Comparison of ENCODE assay signal across 10 mouse cellular contexts in the genomic region with DNA sequence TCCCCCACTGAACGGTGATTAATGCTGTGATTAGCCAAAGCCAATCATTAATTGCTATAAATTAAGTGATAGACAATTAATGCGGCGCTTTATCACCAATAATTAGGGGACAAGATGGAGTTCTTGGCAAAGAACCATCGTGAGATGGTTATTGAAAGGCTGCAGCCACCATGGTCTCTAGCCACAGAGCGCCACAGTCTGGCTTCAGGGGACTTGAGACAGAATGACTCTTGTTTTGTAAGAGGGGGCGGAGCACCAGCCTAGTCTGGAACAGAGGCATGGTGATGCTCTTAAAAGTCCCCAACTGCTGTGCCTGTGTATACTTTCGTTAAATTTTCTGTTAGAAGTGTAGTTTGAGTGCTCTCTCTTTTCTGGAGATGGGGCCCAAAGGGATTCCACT.
"Had no signal": no experiment of that assay in that cellular context is flagged by ENCODE, and none has a peak within 500 bp of the region (broad histone marks: within the 10 kb centered on the region; RNA-seq: fewer than 3 reads in every experiment).

No protein-coding gene starts in this region.

- H3K27ac ChIP-seq: kidney, embryonic 15.5 days; limb, embryonic 10.5 days; liver, embryonic 12.5 days; neural tube, embryonic 15.5 days had no signal

- H3K27me3 ChIP-seq: kidney, embryonic 15.5 days; liver, embryonic 12.5 days; neural tube, embryonic 15.5 days had no signal

- DNase-seq: kidney, adult 2 months; kidney, postnatal 14 days; right cerebral cortex, adult 18-20 months; right cerebral cortex, postnatal 25 days; thymus, postnatal 36 days had no signal

- ATAC-seq: intestine, embryonic 16.5 days; liver, embryonic 12.5 days had no signal

- H3K9ac ChIP-seq: kidney, embryonic 15.5 days; liver, embryonic 12.5 days; neural tube, embryonic 15.5 days had no signal

- H3K4me2 ChIP-seq: kidney, embryonic 15.5 days; liver, embryonic 12.5 days; neural tube, embryonic 15.5 days had no signal

- H3K9me3 ChIP-seq: kidney, embryonic 15.5 days; limb, embryonic 10.5 days; liver, embryonic 12.5 days; neural tube, embryonic 15.5 days had no signal

- H3K4me3 ChIP-seq: kidney, embryonic 15.5 days; limb, embryonic 10.5 days; liver, embryonic 12.5 days; neural tube, embryonic 15.5 days had no signal
